Mouse (Mus musculus): ENCODE results near the gene Cntn5. TPM values are rescaled to one million over a fixed set of nuclear protein-coding genes. Genes with fewer than 3 reads are reported as not detected.
A peak's percentile ranks its signal among the peaks of the same experiment; 100 is the strongest.

Gene Cntn5
- total and polyA plus RNA-seq, 3 experiments: 0.04 TPM; not detected in 2

DNA sequence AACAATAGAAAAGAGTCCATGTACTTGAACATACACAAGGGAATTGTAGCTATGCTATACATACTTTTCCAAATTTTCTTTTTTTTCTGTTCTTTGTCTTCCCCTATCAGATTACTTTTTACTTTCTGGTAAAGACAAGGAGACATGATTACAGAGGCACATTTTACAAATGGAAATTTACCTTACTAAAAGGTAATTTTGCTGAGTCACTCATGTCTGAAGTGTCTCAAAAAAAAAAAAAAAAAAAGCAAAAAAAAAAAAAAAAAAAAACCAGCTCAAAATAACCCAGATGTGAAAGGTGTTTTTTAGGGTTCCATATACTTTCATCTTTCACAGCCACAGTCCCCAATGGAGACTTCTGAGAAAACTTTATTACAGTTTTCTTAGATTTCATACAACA lies 492.5 kb downstream of the Cntn5 start:
- DNase-seq: no peak

- DNase-seq: no peak
These were observed 504.5 kb downstream of the Cntn5 start for GRCm38 (mm10) chr9:10400099-10400498.

DNA sequence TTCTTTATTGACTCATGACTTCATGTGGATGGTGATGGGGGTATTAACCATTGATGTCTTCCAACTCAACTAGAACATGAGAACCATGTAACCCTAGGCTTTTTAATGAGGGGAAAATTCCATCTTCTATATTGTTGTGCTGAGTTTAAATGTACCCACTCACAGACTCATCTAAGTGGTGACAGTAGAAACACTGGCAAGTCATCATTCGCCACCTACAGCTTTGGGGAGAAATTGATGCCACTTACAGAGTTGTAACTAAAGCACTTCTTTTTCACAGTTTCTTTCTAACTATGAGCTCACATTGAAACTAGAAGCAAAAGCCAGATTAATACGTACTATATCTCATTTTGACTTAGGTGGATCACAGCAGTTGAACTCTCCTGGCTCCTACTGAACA lies 514.7 kb downstream of the Cntn5 start:
- DNase-seq: no peak

DNA sequence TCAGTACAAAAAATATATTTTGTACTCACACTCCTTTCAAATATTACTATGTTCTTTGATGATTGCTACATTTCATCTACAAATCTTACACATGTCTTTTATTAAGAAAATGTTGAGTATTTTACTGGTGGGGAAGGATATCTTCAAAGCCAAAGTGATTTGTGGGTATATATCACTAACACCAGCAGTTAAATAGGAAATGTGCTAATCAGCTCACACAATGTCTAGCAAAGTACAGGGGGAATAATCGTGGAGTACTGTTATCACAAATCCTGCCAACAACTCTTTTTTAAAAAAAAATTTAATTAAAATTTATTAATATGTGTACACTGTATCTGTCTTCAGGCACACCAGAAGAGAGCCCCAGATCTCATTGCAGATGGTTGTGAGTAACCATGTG lies 520.1 kb downstream of the Cntn5 start:
- no peak for DNase-seq

- no peak for DNase-seq
These were observed 521.4 kb downstream of the Cntn5 start for GRCm38 (mm10) chr9:10383140-10383539.

- DNase-seq: no peak
These were observed 522.9 kb downstream of the Cntn5 start for GRCm38 (mm10) chr9:10381701-10382100.

DNA sequence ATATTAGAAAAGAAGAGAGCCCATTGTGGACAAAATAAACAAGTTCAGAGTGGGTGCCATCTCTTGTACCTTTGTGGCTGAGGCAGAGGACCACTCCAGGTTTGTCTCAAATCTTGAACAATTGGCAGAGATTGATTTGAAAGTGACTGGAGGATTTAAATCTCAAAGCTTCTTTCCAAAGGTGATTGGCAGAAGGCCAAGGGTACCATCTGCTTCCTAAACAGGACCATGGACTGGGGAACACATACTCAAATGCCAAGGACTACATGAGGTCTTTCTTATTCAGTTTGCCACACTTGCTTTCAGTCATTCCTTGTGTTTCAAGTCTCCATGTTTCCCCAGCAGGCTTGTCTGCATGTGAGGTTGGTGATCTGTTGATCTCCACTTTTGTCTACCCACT lies 528.3 kb downstream of the Cntn5 start:
- DNase-seq: no peak

- no peak for DNase-seq
These were observed 535.6 kb downstream of the Cntn5 start for GRCm38 (mm10) chr9:10368971-10369370.

DNA sequence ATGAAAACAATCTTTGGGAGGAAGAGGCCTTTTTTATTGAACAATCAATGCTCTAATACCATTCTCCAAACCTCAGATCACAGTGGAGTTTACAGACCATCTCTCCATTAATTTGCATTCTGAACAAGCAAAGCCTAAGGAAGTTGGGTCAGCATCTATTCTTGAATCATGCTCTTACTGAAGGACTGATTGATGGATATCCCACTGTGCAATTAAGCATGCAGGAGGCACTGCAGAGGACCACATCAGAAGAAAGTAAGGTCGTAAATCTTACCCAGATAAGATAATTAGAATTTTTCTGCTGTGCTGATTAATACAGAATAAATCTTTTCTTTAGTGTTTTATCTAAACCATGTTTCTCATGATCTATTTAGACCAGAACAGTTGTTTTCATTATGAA lies 536.2 kb downstream of the Cntn5 start:
- no peak for DNase-seq

GRCm38 (mm10) chr9:10366246-10366955 lies 538.2 kb downstream of the Cntn5 start:
- no peak for DNase-seq

DNA sequence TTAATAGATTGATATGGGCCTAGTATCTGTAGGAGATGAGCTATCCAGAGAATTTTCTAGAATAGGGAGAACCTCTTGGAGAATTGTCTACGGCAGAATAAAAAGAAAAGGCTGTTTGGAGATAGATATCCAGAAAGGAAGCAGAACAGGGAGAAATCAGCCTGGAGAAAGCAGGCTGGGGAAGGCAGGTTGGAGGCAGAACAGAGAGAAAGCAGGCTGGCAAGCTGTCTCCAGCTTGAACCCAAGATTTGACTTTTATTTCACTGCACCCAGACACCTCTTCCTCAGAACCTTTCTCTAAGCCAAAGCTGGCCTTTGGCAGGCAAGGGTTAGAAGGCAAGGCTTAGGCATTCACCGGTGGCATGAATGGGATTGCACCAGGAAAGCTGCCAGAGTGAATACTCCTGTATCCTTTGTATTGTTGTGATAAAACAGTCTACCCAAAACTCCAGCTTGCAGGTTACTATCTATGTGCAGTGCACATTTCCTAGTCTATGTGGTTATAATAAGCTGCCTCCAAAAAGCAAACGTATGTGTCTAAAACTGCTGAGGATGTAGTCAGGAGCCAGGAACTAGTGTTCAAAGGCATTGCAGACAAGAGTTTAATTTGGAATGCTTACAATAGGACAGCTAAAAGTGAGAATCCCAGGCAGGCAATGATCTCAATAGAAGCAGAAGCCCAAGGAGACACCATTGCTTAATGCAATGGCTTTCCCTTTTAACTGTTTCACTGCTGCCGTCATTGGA lies 553.5 kb downstream of the Cntn5 start:
- no peak for DNase-seq

DNA sequence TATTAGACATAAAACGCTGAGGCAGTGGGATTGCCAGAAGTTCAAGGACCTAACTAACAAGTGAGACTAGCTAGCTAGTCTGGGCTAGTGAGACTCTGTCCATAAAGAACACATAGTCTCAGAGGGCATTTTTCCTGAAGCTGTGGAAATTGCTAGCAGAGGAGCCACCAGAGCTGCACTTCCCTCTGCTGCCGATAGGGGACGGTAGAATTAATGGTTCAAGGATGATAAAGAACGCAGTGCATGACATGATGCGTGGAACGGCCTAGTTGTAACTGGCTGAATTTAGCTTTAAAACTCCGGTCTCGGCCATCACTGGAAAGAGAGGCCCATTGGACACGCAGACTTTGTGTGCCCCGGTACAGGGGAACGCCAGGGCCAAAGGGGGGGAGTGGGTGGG lies 555.8 kb downstream of the Cntn5 start:
- no peak for DNase-seq

DNA sequence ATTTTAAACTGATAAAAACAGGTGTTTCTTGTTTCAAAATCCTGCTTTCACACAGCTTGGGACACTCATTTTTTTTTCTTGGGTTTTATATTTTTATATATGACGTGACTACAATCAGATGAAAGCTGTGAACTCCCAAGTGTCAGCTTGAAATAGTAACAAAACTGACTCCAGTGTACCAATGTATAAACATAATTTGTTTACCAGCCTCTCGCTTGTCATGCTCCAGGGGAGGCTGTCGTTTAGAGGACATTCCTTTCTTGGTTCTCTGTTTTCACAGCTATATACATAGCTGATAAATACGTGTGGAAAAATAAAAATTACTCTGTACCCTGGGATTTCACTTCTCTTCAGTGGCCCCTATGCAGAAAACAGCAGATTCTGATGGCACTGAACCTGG lies 556.4 kb downstream of the Cntn5 start:
- no peak for DNase-seq

DNA sequence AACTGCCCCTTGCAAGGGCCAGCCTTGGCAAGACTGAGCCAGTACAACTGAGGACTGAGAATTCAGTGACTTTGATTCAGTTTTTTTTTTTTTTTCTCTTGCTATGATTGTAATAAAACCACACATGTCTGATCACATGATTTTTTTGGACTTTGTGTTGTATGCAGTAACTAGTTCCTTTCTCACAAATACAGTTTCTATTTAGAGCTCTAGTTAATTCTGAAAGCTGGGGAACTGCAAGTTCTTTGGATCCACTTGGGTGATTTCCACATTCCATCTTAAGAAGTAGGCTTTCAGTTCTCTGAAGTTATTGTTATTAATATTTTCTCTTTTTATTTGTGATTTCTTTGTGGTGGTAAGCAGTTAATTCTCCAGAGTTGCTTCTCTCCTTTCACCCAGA lies 563.8 kb downstream of the Cntn5 start:
- DNase-seq: no peak

GRCm38 (mm10) chr9:10339716-10340115 lies 564.9 kb downstream of the Cntn5 start:
- no peak for DNase-seq

DNA sequence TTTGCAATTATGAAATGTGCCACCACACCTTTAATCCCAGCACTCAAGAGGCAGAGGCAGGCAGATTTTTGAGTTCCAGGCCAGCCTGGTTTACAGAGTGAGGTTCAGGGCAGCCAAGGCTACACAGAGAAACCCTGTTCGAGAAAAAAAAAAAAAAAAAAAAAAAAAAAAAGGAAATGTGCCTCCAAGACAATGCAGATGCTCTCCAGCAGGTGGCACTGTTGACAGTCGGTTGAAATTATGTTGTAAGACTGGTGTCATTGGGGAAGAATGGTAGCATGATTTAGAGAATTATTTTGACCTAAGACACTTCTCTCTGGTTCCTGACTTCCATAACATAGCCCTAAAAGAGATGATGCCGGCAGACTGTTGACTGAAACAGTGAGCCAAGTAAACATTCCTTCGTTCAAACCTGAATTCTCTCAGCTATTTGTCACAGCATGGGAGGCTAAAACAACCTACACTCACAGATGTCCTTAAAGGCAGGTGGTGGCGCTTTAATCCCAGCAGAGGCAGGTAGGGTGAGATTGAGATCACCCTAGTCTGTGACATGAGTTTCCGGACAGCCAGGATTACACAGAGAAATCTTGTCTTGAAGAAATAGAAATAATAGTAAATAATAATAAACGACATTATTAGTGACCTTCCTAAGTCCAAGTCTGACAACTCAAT lies 579.7 kb downstream of the Cntn5 start:
- DNase-seq: peak; percentile 20

- DNase-seq: no peak
These were observed 635.2 kb downstream of the Cntn5 start for GRCm38 (mm10) chr9:10269342-10269741.

DNA sequence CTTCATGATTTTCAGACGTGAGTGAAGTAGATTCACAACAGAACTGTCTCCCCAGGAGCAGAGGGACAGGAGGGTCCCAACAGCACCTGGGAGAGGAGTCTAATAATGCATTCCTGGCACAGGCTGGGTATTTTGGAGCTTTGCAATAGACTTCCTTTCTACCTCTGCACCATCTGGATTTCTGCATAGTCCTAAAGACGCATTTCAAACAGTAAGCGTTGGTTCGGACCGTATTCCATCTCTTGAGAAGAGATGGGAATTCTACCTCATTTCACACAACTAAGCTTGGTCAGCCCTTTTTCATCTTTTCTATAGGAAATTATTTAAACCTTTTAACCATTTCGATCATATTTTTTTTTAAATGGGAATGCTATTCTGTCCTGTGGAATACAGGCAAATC lies 635.7 kb downstream of the Cntn5 start:
- no peak for DNase-seq

- DNase-seq: no peak
These were observed 639.0 kb downstream of the Cntn5 start for GRCm38 (mm10) chr9:10265616-10266015.

DNA sequence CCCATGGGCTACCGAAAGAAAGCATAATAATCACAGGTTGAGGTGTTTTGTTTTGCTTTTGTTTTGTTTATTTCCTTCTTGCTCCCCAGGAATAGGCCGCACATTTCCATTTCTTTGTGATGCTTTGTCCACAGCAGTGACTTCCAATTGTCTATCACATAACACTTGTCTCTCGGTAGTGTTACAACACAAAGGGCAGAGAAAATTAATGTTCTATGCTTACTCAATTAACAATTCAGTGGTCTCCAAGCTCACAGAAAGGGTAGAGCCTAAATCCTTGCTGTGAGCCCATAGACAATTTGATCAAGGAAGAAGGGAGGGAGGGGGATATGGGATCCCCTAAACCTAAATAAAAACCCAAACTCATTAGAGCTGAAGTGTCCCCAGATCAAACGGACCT lies 671.2 kb downstream of the Cntn5 start:
- DNase-seq: no peak

DNA sequence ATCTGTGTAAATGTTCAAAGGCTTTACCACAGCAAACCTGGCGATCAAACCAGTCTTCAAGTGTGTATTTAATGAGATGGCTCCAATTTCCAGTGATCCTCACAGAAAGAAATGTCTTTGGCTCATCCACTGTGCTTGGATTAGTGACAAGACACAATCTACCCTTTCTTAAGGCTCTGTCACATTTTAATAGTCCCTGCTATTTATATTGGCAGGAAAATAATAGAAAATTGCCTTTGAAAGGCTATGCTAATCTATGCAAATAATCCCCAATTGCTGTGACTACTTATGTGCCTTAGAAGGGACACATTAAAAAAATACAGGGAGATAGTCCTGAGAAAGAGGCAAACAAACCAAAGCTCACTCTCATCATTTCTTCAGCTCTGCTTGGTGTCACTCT lies 672.5 kb downstream of the Cntn5 start:
- DNase-seq: no peak

- no peak for DNase-seq
These were observed 673.6 kb downstream of the Cntn5 start for GRCm38 (mm10) chr9:10230973-10231372.

DNA sequence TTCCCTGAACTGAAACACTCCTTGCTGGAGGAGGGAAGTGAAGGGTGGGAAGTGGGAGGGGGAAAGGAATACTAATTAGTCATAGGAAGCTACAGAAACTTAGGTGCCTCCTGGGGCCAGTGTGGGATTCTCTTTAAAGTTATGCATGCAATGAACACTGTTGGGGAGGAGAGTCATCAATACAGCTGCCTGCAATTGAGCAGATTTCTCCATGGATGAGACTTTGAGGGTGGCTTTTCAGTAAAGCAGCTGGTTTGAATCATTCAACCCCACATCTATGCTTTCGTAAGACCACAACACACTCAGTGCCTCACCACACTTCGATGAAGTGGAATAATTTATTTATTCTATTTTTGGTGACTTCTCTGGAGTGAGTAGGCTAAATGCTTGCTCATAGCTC lies 674.9 kb downstream of the Cntn5 start:
- DNase-seq: no peak
